Mouse (Mus musculus): ENCODE results near the gene Pimreg.

The Pimreg gene

DNA sequence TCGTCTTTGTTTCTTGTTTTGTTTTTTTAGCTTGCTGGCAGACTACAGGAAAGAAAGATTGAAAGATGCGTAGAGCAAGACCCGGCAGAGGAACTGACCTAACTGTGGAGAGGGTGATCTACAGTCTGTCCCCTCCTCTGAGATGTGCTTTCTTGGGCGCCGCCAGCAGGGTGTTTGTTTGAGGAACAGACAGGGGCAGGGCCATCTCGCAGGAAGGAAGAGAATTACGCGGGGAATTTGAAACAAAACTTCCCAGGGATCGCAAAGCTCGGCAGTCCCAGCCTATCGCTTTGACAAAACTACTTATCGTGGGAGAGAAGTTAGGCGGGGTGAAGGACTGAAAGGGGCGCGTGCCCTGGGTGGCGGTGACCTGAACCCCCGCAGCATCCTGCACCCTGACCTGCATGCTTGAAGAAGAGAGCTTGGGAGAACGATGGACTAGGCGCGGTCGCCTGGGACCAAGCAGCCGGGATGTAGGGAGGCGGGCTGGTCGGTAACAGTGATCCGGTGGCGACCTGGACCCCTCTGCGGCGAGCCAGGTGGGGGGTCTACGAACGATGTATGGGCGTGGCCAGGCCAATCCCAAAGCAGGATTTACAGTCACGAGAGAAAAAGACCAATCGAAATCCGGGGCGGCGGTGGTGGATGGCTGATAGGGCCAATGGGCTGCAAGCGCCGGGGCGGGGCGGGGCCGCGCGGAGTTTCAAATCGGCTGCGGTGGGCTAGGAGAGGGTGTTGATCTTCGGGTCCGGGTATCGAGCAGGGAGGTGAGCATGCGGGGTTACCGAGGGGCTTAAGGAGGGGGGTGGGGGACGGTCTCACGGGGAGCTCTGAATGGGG, at the start of gene Pimreg:
Gene Pimreg, plus strand, starts transcription at position 265 of the 840 bp plus-strand sequence.
- peak; percentile 98 for DNase-seq (ENCODE audit: low spot score)

DNA sequence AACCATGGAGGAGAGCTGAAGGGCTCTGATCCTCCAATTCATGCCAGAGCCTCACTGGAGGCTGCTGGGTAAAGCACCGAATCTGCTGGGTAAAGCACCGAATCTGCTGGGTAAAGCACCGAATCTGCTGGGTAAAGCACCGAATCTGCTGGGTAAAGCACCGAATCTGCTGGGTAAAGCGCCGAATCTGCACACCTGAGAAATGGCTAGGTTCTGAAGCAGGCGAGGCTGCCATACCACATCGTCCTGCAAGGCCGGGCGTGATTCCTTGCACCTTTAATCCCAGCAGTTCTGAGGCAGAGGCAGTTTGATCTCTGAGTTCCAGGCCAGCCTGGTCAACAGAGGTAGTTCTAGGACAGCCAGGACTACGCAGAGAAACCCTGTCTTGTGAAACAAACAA, 49.4 kb upstream of the Pimreg start:
- no peak for DNase-seq (ENCODE audit: low spot score)

DNA sequence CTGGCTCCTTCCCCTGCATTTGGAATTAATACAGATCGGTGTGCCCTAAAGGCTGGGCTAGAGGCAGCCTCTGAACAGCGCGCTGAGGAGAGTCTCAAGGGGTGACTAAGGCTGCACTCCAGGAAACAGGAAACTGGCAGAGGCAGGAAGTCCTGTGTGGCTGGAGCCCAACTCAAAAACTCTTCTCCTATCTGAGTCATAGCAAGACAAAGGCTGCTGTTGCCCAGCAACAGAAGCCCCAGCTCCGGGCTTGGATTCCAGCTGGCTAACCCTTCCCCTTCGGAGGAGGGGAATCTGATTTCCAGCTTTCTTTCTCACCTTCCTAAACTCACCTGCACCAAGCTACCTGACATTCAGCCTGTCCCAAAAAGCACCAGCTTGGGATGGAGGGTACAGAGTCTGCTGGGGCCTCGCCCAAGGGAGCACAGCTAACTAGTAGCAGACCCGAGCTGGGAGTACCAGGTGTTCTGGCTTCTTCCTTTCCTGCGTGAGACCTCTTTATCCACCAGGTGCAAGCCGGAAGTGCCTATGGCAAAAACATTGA, 45.8 kb upstream of the Pimreg start:
- peak; percentile 79 for DNase-seq (ENCODE audit: low spot score)

DNA sequence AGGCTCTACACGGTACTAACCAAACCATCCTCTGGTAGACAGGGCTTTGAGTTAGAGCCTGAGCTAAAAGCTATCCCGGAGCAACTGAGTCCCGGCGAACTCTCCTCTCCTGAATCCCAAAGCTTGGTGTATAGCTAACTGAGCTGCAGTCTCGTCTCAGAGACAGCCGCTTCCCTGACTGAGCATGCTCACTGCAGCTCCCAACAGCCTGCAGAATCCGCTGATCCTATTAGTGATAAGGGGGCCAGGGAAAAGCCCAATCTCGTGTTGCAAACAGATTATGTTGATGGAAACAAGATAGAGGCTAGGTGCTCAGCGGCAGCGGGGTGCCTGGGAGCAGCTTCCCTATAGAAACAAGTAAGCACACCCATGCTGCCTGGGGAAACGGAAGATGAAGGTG, 45.0 kb upstream of the Pimreg start:
- DNase-seq (ENCODE audit: low spot score): peak; percentile 36

DNA sequence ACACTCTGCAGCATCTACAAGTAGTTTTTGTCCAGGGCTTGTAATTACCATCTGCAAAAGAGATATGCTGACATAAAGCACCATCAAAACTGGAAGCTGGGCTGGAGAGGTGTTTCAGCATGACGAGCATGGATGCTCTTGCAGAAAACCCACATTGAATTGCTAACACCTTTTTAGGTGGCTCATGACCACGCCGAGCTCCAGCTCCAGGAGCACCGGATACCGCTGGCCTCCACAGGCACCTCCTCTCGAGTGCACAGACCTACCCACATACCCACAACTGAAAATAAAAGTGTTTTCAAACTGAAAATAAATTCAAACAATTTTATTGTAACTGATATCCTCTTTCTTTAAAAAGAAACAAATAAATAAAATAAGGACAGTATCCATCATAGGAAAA, 41.6 kb upstream of the Pimreg start:
- DNase-seq (ENCODE audit: low spot score): no peak

DNA sequence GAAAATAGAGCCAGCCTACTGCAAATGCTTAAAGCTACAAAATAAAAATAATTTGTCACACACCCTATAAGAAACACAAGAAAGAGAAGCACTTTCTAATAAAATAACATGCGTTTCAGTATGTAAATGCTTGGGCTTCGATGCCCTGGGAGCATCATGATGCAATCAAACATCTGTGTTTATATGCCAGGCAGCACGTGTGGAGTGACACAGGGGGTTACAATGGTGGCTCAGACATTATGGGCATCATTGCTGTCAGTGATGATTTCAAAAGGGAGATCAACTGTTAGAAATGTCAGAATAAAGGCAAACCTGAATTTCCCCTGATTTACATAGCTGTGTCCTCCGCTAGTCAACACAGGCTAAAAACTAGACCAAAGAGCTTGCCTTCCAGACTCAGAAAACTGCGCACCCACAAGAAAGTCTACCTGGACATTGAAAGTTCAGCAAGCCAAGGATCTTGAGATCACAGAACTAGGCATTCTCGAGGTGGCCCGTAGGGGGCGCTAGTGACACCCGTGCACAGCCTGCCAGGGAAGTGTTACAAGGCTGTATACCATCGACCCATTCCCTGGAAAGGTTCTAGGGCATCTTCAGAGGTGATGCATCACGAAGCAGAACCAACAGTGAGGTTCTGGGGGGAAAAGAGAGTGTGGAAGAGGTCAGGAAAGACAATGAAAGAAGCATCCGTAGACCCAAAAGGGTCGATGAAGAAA, 39.5 kb upstream of the Pimreg start:
- no peak for DNase-seq (ENCODE audit: low spot score)

DNA sequence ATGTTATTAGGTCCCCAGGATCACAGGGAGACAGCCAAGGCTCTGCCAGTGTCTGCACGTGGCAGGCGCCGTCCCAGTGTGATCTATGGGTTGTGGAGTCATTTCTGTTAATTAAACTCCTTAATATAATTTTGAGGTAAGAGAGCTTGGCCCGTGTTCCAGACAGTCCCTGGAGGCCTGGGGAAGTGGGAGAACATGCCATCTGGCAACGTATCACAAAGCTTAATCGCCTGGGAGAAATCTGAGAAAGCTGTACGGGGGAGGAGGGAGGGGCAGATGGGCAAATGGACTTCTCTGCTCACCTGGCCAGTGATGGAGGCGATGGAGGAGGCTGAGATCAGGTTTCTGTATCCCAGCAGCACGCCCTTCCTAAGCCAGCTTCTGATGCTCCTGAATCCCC, 38.7 kb upstream of the Pimreg start:
- DNase-seq (ENCODE audit: low spot score): no peak

DNA sequence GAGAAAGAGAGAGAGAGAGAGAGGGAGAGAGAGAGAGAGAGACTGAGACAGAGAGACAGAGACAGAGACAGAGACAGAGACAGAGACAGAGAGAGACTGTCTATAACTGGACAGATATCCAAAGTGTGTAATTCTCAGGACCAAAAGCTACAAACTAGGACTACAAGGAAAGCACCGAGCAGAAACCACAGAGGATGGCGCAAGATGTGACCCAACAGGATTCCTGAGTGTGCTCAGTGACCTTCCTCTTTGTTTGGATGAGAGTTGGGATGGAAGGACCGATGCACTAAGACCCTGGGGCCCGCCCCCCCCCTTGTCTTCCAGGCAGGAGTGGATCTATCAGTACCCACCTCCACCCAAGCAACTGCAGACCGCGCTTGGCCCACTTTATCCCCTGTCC, 36.3 kb upstream of the Pimreg start:
- no peak for DNase-seq (ENCODE audit: low spot score)

DNA sequence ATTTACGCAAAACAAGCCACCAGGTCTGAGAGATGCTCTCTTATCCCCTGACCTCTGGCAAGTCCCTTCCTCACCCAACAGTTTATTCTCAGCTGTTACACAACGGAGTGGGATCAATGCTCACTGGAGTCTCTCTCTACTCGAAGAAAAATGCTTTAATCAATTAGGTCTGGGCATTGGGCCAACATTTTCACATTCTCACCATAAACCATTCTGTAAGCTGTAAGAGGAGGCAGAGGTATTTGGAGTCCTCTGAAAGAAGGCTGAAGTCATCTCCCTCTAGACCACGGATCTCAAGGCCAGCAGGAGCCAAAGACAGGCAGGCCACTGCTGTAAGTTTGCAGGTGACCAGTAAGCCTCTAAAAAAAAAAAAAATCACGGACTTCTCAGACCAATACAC, 31.5 kb upstream of the Pimreg start:
- DNase-seq (ENCODE audit: low spot score): no peak

DNA sequence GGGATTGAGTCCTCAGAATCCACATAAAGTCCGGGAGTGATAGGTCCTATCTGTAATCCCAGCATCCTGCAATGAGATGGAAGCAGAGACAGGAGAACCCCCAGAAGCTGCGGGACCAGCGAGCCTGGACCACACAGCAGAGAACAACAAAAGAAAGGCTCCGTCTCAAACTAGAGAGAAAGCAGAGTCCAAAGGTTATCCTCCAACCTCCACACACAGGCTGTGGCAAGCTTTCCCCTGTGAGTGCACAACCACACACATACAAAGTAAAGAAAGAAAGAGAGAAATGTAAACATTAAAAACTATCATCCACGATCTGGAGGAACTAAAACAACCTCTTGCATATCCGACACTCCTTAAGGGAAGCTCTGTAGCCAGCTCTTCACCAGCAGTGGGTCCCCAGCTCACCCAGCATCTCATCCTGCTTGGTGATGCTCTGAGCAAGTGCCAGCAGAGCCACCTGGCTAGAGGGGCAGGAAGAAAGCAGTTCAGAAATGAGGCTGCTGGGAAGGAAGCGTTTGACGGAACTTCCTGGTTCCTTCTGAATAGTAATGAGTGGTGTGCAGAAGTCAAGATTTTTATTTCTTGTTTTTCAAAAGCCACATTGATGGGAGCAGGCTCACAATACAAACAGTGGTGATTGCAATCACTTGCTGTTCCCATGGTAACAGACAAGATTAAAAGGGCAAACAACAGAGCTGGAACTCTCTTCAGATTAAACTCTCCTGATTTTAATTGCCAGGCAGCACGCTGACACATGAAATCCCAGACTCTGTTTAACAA, 30.7 kb upstream of the Pimreg start:
- no peak for DNase-seq (ENCODE audit: low spot score)

DNA sequence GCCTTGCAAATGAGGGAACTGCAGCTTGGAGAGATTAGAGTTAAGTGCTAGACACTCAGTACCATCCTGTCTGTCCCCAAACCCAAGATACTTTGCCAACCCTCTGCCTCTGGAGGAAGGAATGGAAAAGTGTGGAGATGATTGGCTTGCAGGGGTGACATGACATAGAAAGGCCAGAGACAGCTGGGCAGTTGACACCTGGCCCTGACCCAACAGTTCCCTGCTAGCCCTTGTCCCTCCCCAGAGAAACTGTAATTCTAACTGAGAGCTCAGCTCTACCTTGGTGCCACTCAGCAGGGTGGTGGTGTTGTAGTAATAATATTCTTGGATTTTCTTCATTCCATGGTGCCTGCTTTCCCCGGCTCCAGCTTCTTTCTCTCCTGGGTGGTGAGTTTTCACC, 29.9 kb upstream of the Pimreg start:
- no peak for DNase-seq (ENCODE audit: low spot score)

DNA sequence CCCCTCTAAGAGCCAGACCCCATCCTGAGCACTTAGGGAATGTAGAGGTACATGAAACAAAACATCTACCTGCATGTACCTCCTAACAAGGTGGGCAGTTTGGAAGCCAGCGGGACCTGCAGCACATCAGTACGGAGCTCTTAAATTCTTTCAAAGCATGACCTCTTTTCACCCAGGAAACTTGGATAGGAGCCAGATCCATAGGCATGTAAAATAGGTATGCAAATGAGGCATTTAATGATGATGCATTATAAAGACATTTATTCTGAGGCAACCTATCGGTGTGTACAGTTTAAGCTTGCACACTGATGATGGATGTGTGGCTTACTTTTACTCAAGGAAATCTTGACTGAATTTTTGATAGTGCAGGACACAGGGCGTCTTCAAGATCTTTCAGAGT, 27.2 kb upstream of the Pimreg start:
- DNase-seq (ENCODE audit: low spot score): no peak

DNA sequence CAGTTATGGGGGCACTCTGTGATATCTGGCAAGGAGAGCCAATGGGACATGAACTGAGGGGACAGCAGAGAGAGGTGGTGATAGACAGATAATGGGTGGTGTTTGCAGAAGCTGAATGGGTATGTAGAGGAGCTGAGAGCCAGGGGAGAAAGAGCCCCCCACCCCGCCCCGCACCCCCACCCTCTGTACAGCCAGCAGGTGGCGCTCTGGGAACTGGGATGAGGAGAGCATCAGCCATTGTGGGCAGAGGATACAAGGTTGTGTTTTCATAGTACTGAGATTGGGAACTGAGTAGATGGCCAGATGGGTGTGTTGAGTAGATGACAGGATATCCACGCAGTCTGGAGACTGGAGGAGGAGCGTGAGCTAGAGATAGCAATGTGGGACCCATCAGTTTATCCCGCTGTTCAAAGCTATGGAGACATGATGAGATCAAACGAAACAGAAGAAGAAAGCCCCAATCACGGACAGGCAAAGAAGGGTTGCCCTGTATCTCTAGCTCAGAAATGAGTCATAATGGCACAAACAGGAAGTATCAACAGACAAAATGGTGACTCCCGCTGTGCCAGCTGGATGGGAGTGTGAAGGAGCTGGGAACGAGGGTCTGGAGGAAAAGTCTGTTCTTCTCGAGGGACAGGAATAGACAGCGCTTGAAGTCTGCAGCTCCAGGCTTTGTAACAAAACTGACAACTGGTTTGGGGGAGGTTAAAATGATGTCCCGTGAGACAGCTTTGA, 25.1 kb upstream of the Pimreg start:
- no peak for DNase-seq (ENCODE audit: low spot score)

DNA sequence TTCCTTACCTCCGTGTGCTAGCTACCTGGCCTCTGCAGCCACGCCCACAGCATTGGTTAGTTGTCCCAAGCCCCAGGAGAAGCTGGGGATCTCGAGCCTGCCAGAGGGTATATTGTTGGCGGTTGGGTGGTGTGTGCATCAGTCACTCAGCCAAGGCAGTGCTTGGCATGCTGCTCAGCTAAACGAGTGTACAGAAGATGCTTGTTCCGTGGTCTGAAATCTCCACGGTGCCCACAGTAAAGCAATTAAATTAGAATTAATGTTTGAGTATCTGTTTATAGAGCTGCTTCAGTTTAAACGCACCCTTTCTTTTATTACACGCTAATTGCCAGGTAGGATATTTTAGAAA, 24.6 kb upstream of the Pimreg start:
- no peak for DNase-seq (ENCODE audit: low spot score)

DNA sequence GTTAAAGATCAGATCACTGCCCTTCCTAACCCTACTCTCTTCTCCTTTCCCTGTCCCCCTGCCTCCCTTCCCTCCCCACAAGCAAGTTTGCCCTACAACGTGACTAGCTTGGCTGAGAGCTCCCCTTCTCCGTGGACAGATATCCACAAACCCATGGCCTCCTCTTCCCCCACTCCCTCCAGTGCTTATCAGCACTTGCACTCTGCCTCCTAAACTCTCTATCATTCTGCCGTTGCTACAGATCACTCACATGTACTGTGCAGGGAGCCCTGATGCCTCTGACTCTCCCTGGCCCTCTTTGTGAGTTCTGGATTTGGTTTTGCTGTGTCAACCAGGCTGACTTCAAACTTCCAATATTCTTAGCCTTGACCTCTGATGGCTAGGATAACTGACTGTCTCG, 20.8 kb upstream of the Pimreg start:
- no peak for DNase-seq (ENCODE audit: low spot score)

DNA sequence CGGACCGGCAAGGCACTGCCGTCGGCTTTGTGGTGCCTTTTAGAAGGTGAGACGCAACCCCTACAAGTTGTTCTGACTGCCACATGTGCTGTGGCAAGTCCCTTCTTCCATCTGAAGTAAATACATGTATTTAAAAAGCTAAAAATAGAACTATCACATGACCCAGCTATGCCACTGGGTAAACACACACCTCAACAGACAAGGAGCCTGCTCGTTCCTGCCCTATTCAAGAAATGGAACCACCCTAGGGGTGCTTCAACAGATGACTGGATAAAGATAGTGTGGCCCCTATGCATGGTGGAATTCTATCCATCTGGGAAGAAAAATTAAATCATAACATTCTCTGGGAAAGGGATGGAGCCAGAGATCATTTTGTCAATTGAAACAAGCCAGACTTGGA, 19.0 kb upstream of the Pimreg start:
- no peak for DNase-seq (ENCODE audit: low spot score)

DNA sequence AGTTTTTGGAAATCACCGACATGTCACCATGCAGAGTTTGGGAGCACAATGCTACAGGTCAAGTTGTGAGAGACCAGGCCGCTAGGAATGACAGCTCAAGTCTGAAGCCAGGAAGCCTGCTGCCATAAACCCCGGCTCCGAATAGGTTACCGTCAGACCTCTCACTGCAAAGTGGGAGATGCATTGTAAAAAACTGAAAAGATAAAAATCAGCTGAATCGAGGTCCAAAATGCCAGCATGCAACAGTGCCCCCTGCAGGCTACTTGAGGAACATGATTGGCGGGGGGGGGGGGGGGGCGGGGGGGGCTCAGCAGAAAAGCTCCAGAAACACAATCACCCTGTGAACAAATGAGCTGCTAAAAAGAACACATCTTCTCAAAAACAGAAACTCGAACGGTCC, 18.3 kb upstream of the Pimreg start:
- no peak for DNase-seq (ENCODE audit: low spot score)

DNA sequence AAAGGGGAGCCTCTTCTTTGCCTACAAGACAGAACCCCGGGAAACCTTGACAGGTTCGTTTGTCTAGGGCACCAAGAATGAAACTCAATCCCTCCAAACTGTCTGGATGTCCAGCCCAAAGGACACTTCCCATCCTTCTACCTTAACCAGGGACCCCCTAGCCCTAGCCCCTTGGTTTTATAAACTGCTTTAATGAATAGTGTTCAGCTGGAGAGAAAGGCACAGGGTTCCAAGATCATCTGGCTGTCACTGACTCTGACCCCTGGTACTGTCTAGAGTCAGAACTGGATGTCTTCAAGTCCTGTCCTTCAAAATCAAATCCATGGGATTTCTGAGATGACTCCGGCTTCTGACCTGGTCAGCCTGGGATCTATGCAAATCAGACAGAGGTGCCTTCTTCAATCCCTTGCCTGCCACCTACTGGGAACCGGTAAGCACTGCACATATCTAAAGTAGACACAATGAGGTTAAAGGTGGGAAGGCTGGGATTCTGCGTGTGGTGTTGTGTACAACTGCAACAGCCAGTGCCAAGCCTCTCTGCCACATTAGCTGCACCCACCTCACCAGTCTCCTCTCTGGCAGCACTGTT, 17.5 kb upstream of the Pimreg start:
- DNase-seq (ENCODE audit: low spot score): peak; percentile 85

DNA sequence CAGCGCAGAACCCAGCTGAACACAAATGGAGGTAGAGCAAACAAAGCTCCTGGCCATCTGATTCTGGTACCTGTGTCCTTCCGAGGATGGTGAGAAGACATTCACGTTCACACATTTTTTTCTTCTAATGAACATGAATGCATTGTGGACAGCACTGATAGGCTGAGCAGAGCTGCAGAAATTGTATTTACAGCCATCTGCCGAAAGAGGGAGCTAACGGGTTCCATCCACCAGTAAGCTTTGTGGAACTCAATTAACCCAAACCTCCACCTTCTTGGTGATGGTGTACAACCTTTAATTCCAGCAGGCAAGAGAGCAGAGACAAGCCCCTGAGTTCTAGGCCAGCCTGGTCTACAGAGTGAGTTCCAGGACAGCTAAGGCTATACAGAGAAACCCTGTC, 16.0 kb upstream of the Pimreg start:
- peak; percentile 67 for DNase-seq (ENCODE audit: low spot score)

DNA sequence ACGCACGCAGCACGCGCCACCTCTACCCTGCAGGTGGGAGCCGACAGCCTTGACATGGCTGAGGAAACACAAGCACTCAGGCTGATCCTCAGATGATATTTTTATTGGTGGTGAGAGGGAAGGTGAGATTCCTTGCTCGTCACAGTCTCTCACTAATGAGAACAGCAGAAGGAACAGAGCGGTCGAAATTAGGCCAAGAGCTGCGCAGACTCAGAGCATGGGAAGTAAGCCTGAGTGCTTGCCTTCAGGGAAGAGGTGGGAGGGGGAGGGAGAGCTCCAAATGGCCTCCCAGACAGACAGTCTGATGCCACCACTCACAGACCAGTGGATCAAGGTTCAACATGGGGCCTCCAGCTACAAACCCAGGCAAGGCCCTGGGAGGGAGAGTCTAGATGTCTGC, 15.3 kb upstream of the Pimreg start:
- no peak for DNase-seq (ENCODE audit: low spot score)

DNA sequence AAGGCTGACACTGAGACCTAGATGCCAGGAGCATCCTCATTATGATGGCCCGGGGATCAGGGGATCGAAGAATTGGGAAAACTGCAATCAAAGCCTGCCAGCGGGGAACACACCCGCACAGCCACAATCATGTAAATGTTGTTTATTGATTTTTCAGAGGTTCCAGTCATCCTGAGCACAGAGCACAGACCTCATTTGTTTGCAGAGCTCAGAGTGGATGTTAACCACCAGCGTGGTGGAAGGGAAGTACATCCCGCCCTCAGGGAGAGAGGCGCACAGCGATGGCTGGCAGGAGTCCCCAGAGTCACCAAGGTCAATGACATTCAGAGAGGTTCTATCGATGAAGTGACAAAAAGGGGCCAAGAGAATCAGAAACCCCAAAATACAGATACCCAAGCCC, 14.0 kb upstream of the Pimreg start:
- DNase-seq (ENCODE audit: low spot score): no peak

DNA sequence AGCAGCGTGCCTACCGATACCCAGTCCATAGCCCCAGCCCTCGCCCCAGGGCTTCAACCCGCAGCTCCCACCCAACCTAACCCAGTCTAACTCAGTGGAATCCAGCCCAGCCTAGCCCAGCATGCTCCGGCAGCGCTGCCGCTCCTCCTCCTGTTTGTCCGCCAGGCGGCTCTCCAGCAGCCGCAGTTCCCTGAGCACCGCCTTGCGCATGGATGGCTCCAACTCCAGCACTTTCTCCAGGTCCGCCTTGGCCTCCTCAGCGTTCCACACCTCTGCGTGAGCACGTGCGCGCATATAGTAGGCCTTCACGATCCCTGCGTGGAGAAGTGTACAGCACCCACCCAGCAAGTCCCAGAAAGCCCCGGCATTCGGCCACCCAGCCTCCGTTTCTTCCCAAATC, 12.7 kb upstream of the Pimreg start:
- peak; percentile 75 for DNase-seq (ENCODE audit: low spot score)

Data from embryo, embryonic 10.5 days (tissue).